Mouse (Mus musculus) hindbrain, embryonic 15.5 days (tissue): Measurements from ENCODE around the gene Erc1. TPM values are rescaled to one million over a fixed set of nuclear protein-coding genes. Genes with fewer than 3 reads are reported as not detected.
"Not testable (repeated sequence)": the region's sequence is repeated elsewhere in the genome, so short reads cannot be mapped to it uniquely, and the experiment has no call there.

Source experiments
- ATAC-seq: fragments of 200-750 bp; cut with Nextera tagmentation; 2 replicates; pipeline ENCODE4 v1.8.0; 2017; ENCODE audit warnings: low read depth, moderate number of reproducible peaks, moderate TSS enrichment; ENCODE audit not compliant: low FRiP score
- H3K27ac ChIP-seq: fragments of 300-500 bp; sonication (generic); replicated peaks from 2 replicates; pipeline ENCODE4 v1.5.1; 2015; ENCODE audit warnings: mild to moderate bottlenecking, inconsistent platforms
- H3K27me3 ChIP-seq: fragments of 300-500 bp; sonication (generic); 2 replicates; pipeline ENCODE4 v1.6.1; 2015; ENCODE audit warnings: control low read depth, inconsistent platforms
- H3K36me3 ChIP-seq: fragments of 300-500 bp; sonication (generic); 2 replicates; pipeline ENCODE4 v1.6.1; 2015; ENCODE audit warnings: control low read depth, inconsistent platforms
- H3K4me1 ChIP-seq: fragments of 300-500 bp; sonication (generic); replicated peaks from 2 replicates; pipeline ENCODE4 v1.6.1; 2015; ENCODE audit warnings: control low read depth, inconsistent platforms
- H3K4me2 ChIP-seq: fragments of 300-500 bp; sonication (generic); 2 replicates; pipeline ENCODE4 v1.6.1; 2015; ENCODE audit warnings: moderate library complexity, mild to moderate bottlenecking, inconsistent platforms
- H3K4me3 ChIP-seq: fragments of 300-500 bp; sonication (generic); 2 replicates; pipeline ENCODE4 v1.5.1; 2015; ENCODE audit warnings: mild to moderate bottlenecking, inconsistent platforms
- H3K9ac ChIP-seq: fragments of 300-500 bp; sonication (generic); 2 replicates; pipeline ENCODE4 v1.6.1; 2015; ENCODE audit warnings: inconsistent platforms
- H3K9me3 ChIP-seq: fragments of 300-500 bp; sonication (generic); 2 replicates; pipeline ENCODE4 v1.6.1; 2016; ENCODE audit warnings: control low read depth, inconsistent platforms
- WGBS: fragments of 180-500 bp; shearing (Covaris S2); methylation state at CpG from one replicate; pipeline ENCODE4 v1.1.7; 2015; 5-methylcytosine and 5-hydroxymethylcytosine counted together
- polyA plus RNA-seq: library from polyadenylated mRNA; unstranded; fragments of >200 nt; fragmentation: Nextera tagmentation; extraction: Ambion mirVana; gene quantifications from 2 replicates; pipeline ENCODE4 v1.2.1, GENCODE M21; 2015

Gene Erc1
- polyA plus RNA-seq, 1 experiment from 2014 or later: 47.7 TPM

- peaks cover 4% of the 10 kb centered on the region for H3K36me3 ChIP-seq
- H3K4me1 ChIP-seq: no peaks in the 10 kb centered on the region
- H3K9ac ChIP-seq: no peak overlapping the region
- H3K4me3 ChIP-seq: no peak overlapping the region
- no peaks in the 10 kb centered on the region for H3K9me3 ChIP-seq
- no peak overlapping the region for H3K27ac ChIP-seq
- ATAC-seq: no peak
- H3K27me3 ChIP-seq: no peaks in the 10 kb centered on the region
- no peak overlapping the region for H3K4me2 ChIP-seq
Measured at GRCm38 (mm10) chr6:119686470-119686869, 161.5 kb downstream of the Erc1 start.

- Histone ChIP-seq H3K4me3 (no peak overlapping the region), H3K27me3 (no peaks in the 10 kb centered on the region), H3K4me2 (no peak overlapping the region), H3K27ac (no peak overlapping the region), H3K9me3 (no peaks in the 10 kb centered on the region), H3K9ac (no peak overlapping the region), H3K36me3 (peaks cover 8% of the 10 kb centered on the region), H3K4me1 (no peaks in the 10 kb centered on the region)
- no peak for ATAC-seq
- WGBS: 89% methylated on average over 2 of the region's 2 CpGs
Measured at GRCm38 (mm10) chr6:119680746-119681145, 167.2 kb downstream of the Erc1 start.

- Histone ChIP-seq H3K4me2 (no peak overlapping the region), H3K27ac (peak overlapping the region; percentile 57; the same call in 1 of the 2 replicates), H3K9me3 (no peaks in the 10 kb centered on the region), H3K4me3 (no peak overlapping the region), H3K4me1 (peaks cover 11% of the 10 kb centered on the region), H3K9ac (no peak overlapping the region), H3K36me3 (peaks cover 8% of the 10 kb centered on the region), H3K27me3 (no peaks in the 10 kb centered on the region)
- peak; percentile 63; the same call in 1 of the 2 replicates for ATAC-seq
- WGBS: 60% methylated on average over 7 of the region's 7 CpGs
Measured at GRCm38 (mm10) chr6:119674811-119675209, 173.2 kb downstream of the Erc1 start.

GRCm38 (mm10) chr6:119674201-119674810, 173.7 kb downstream of the Erc1 start:
- H3K4me1 ChIP-seq: peaks cover 11% of the 10 kb centered on the region
- no peak overlapping the region for H3K4me3 ChIP-seq
- peak; percentile 91 for ATAC-seq
- H3K27me3 ChIP-seq: no peaks in the 10 kb centered on the region
- WGBS: 41% methylated on average over 5 of the region's 5 CpGs
- no peaks in the 10 kb centered on the region for H3K9me3 ChIP-seq
- H3K27ac ChIP-seq: peak overlapping the region; percentile 57
- no peak overlapping the region for H3K9ac ChIP-seq
- peaks cover 8% of the 10 kb centered on the region for H3K36me3 ChIP-seq
- no peak overlapping the region for H3K4me2 ChIP-seq

- Histone ChIP-seq H3K27me3 (no peaks in the 10 kb centered on the region), H3K27ac (no peak overlapping the region), H3K36me3 (peaks cover 9% of the 10 kb centered on the region), H3K9me3 (no peaks in the 10 kb centered on the region), H3K9ac (no peak overlapping the region), H3K4me1 (peaks cover 9% of the 10 kb centered on the region), H3K4me3 (no peak overlapping the region), H3K4me2 (no peak overlapping the region)
- ATAC-seq: no peak
- 72% methylated on average over 3 of the region's 3 CpGs for WGBS
Measured at GRCm38 (mm10) chr6:119669746-119670145, 178.2 kb downstream of the Erc1 start.

GRCm38 (mm10) chr6:119662936-119663335, 185.0 kb downstream of the Erc1 start:
- ATAC-seq: no peak
- H3K27ac ChIP-seq: no peak overlapping the region
- H3K4me2 ChIP-seq: no peak overlapping the region
- no peaks in the 10 kb centered on the region for H3K27me3 ChIP-seq
- no peak overlapping the region for H3K9ac ChIP-seq
- no peaks in the 10 kb centered on the region for H3K4me1 ChIP-seq
- H3K36me3 ChIP-seq: 0 out of 2 replicates have a peak, but pooled peaks cover 5% of the 10 kb centered on the region
- WGBS: 84% methylated on average over 2 of the region's 2 CpGs
- H3K9me3 ChIP-seq: no peaks in the 10 kb centered on the region
- H3K4me3 ChIP-seq: no peak overlapping the region

- no peak overlapping the region for H3K4me2 ChIP-seq
- ATAC-seq: no peak
- 62% methylated on average over 3 of the region's 3 CpGs for WGBS
- H3K9me3 ChIP-seq: no peaks in the 10 kb centered on the region
- H3K4me1 ChIP-seq: no peaks in the 10 kb centered on the region
- 0 out of 2 replicates have a peak, but pooled peaks cover 3% of the 10 kb centered on the region for H3K36me3 ChIP-seq
- H3K27ac ChIP-seq: no peak overlapping the region
- no peak overlapping the region for H3K9ac ChIP-seq
- H3K4me3 ChIP-seq: no peak overlapping the region
- no peaks in the 10 kb centered on the region for H3K27me3 ChIP-seq
Measured at GRCm38 (mm10) chr6:119661081-119661493, 186.9 kb downstream of the Erc1 start.

GRCm38 (mm10) chr6:119658441-119658840, 189.5 kb downstream of the Erc1 start:
- Histone ChIP-seq H3K9me3 (no peaks in the 10 kb centered on the region), H3K4me2 (no peak overlapping the region), H3K4me3 (no peak overlapping the region), H3K9ac (no peak overlapping the region), H3K36me3 (no peaks in the 10 kb centered on the region), H3K4me1 (no peaks in the 10 kb centered on the region), H3K27ac (no peak overlapping the region), H3K27me3 (no peaks in the 10 kb centered on the region)
- WGBS: 96% methylated on average over 2 of the region's 2 CpGs
- no peak for ATAC-seq

- Histone ChIP-seq H3K36me3 (no peaks in the 10 kb centered on the region), H3K27me3 (no peaks in the 10 kb centered on the region), H3K9ac (no peak overlapping the region), H3K4me3 (no peak overlapping the region), H3K4me1 (no peaks in the 10 kb centered on the region), H3K27ac (no peak overlapping the region), H3K9me3 (no peaks in the 10 kb centered on the region), H3K4me2 (no peak overlapping the region)
- no peak for ATAC-seq
- 95% methylated on average over 7 of the region's 7 CpGs for WGBS
Measured at GRCm38 (mm10) chr6:119657418-119658178, 190.4 kb downstream of the Erc1 start.

- H3K27me3 ChIP-seq, H3K9me3 ChIP-seq, H3K4me2 ChIP-seq, H3K27ac ChIP-seq, ATAC-seq, H3K4me1 ChIP-seq, H3K36me3 ChIP-seq, H3K4me3 ChIP-seq, H3K9ac ChIP-seq: not testable (repeated sequence)
- WGBS: 97% methylated on average over 2 of the region's 2 CpGs
Measured at GRCm38 (mm10) chr6:119654777-119655176, 193.2 kb downstream of the Erc1 start.

- Histone ChIP-seq H3K27ac (no peak overlapping the region), H3K9ac (no peak overlapping the region), H3K27me3 (no peaks in the 10 kb centered on the region), H3K4me1 (no peaks in the 10 kb centered on the region), H3K36me3 (no peaks in the 10 kb centered on the region), H3K4me2 (no peak overlapping the region), H3K4me3 (no peak overlapping the region), H3K9me3 (no peaks in the 10 kb centered on the region)
- no peak for ATAC-seq
- 67% methylated on average over 14 of the region's 14 CpGs for WGBS
Measured at GRCm38 (mm10) chr6:119643880-119644460, 204.0 kb downstream of the Erc1 start.

- H3K27me3 ChIP-seq: no peaks in the 10 kb centered on the region
- H3K27ac ChIP-seq: no peak overlapping the region
- H3K4me2 ChIP-seq: no peak overlapping the region
- no peaks in the 10 kb centered on the region for H3K9me3 ChIP-seq
- H3K4me1 ChIP-seq: no peaks in the 10 kb centered on the region
- 92% methylated on average over 7 of the region's 7 CpGs for WGBS
- no peak for ATAC-seq
- no peaks in the 10 kb centered on the region for H3K36me3 ChIP-seq
- H3K4me3 ChIP-seq: no peak overlapping the region
- H3K9ac ChIP-seq: no peak overlapping the region
Measured at GRCm38 (mm10) chr6:119643178-119643728, 204.7 kb downstream of the Erc1 start.
